Mouse (Mus musculus): ENCODE data around the gene Pde4a. TPM values are rescaled to one million over a fixed set of nuclear protein-coding genes. Genes with fewer than 3 reads are reported as not detected.
"Not testable (repeated sequence)": the region's sequence is repeated elsewhere in the genome, so short reads cannot be mapped to it uniquely, and the experiment has no call there.

The Pde4a gene
- polyA plus RNA-seq, 1 experiment from 2014 or later: 2.8 TPM

GRCm38 (mm10) chr9:21185436-21185835, 19.9 kb downstream of the Pde4a start:
- no peak for TF ChIP-seq CTCF (IDR thresholded peaks at IDR 0.05; ENCODE audit: low read depth)
- 91% methylated on average over 5 of the region's 5 CpGs for WGBS
- peaks cover 2% of the 10 kb centered on the region; the same call in 1 of the 2 replicates for H3K4me1 ChIP-seq (replicated peaks; ENCODE audit: control insufficient read depth, insufficient read depth, low read length)
- no peak overlapping the region for H3K4me3 ChIP-seq (ENCODE audit: low read depth, low read length)
- ATAC-seq: no peak
- no peak overlapping the region for H3K9ac ChIP-seq (ENCODE audit: low read depth, low read length)
- no peaks in the 10 kb centered on the region; the same call in 1 of the 2 replicates for H3K36me3 ChIP-seq (ENCODE audit: control insufficient read depth, insufficient read depth)
- no peak overlapping the region for H3K4me2 ChIP-seq (replicated peaks; ENCODE audit: low read depth)
- H3K27ac ChIP-seq (ENCODE audit: low read depth, low read length): no peak overlapping the region
- no peaks in the 10 kb centered on the region for H3K9me3 ChIP-seq (ENCODE audit: control insufficient read depth)
- no peaks in the 10 kb centered on the region for H3K27me3 ChIP-seq (replicated peaks; ENCODE audit: control insufficient read depth, insufficient read depth, low read length)

GRCm38 (mm10) chr9:21189905-21190304, 24.4 kb downstream of the Pde4a start:
- 49% methylated on average over 7 of the region's 7 CpGs for WGBS
- no peak for ATAC-seq
- H3K9me3 ChIP-seq (ENCODE audit: control insufficient read depth): no peaks in the 10 kb centered on the region
- no peak overlapping the region for H3K27ac ChIP-seq (ENCODE audit: low read depth, low read length)
- peak; percentile 54 for TF ChIP-seq CTCF (IDR thresholded peaks at IDR 0.05; ENCODE audit: low read depth)
- no peak overlapping the region for H3K4me2 ChIP-seq (replicated peaks; ENCODE audit: low read depth)
- H3K9ac ChIP-seq (ENCODE audit: low read depth, low read length): no peak overlapping the region
- no peaks in the 10 kb centered on the region for H3K4me1 ChIP-seq (replicated peaks; ENCODE audit: control insufficient read depth, insufficient read depth, low read length)
- no peaks in the 10 kb centered on the region for H3K27me3 ChIP-seq (replicated peaks; ENCODE audit: control insufficient read depth, insufficient read depth, low read length)
- H3K36me3 ChIP-seq (ENCODE audit: control insufficient read depth, insufficient read depth): peaks cover 3% of the 10 kb centered on the region; the same call in 1 of the 2 replicates
- H3K4me3 ChIP-seq (ENCODE audit: low read depth, low read length): no peak overlapping the region

DNA sequence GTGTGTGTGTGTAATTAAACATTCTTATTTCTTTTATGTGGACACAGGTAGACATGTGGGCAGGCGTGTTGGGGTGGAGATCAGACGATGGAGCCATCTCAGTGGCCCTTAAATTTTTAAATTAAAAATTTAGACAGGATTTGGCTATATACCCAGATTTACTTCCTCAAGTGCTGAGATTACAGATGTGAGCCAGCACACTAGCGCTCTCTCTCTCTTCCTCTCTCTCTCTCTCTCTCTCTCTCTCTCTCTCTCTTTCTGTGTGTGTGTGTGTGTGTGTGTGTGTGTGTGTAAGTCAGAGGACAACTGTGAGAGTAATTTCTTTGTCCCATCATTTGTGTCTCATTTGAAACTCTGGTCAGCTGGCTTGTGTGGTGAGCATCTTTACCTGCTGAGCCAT, 25.2 kb downstream of the Pde4a start:
- 85% methylated on average over 3 of the region's 3 CpGs for WGBS
- Histone ChIP-seq H3K9me3 (ENCODE audit: control insufficient read depth) (no peaks in the 10 kb centered on the region), H3K9ac (ENCODE audit: low read depth, low read length) (no peak overlapping the region), H3K27me3 (replicated peaks; ENCODE audit: control insufficient read depth, insufficient read depth, low read length) (no peaks in the 10 kb centered on the region), H3K36me3 (ENCODE audit: control insufficient read depth, insufficient read depth) (peaks cover 3% of the 10 kb centered on the region; the same call in 1 of the 2 replicates), H3K4me1 (replicated peaks; ENCODE audit: control insufficient read depth, insufficient read depth, low read length) (no peaks in the 10 kb centered on the region), H3K4me2 (replicated peaks; ENCODE audit: low read depth) (no peak overlapping the region), H3K4me3 (ENCODE audit: low read depth, low read length) (no peak overlapping the region), H3K27ac (ENCODE audit: low read depth, low read length) (no peak overlapping the region)
- ATAC-seq: no peak
- TF ChIP-seq CTCF (IDR thresholded peaks at IDR 0.05; ENCODE audit: low read depth): no peak

- Histone ChIP-seq H3K27me3 (replicated peaks; ENCODE audit: control insufficient read depth, insufficient read depth, low read length) (no peaks in the 10 kb centered on the region), H3K9me3 (ENCODE audit: control insufficient read depth) (no peaks in the 10 kb centered on the region), H3K27ac (ENCODE audit: low read depth, low read length) (no peak overlapping the region), H3K36me3 (ENCODE audit: control insufficient read depth, insufficient read depth) (peaks cover 3% of the 10 kb centered on the region; the same call in 1 of the 2 replicates), H3K9ac (ENCODE audit: low read depth, low read length) (no peak overlapping the region), H3K4me3 (ENCODE audit: low read depth, low read length) (no peak overlapping the region), H3K4me1 (replicated peaks; ENCODE audit: control insufficient read depth, insufficient read depth, low read length) (no peaks in the 10 kb centered on the region), H3K4me2 (replicated peaks; ENCODE audit: low read depth) (no peak overlapping the region)
- 81% methylated on average over 3 of the region's 3 CpGs for WGBS
- TF ChIP-seq CTCF (IDR thresholded peaks at IDR 0.05; ENCODE audit: low read depth): no peak
- no peak for ATAC-seq
Observed at GRCm38 (mm10) chr9:21193786-21194185, 28.3 kb downstream of the Pde4a start.

DNA sequence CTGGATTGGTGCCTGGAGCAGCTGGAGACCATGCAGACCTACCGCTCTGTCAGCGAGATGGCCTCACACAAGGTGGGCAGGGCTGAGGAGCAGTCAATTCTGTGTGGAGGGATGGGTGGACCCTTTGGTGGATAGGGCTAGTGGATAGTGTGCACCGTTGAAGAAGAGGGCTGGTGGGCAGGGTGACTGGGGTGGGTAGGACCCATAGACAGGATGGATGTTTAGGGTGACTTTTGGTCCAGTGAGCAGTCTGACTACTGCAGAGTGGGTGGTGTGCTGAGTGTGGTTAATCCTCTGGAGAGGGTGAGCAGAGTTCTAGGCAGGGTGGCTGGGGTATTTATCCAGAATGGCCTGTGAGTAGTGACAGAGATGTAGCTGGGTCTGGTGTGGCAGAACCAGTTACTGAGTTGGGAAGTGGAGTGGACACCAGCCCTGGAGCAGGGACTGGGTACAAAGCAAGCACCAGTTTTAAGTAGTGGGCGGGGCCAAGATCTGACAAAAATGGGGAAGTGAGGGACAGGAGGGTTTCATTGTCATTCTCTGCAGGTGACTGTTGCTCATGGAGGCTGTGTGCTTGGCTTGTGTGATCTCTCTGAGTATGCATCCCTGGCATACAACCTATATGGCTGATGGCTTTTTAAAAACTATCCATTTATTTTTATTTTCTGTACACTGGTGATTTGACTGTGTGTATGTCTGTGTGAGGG, 29.4 kb downstream of the Pde4a start:
- ATAC-seq: no peak
- no peak overlapping the region for H3K4me3 ChIP-seq (ENCODE audit: low read depth, low read length)
- no peak overlapping the region for H3K4me2 ChIP-seq (replicated peaks; ENCODE audit: low read depth)
- H3K9me3 ChIP-seq (ENCODE audit: control insufficient read depth): no peaks in the 10 kb centered on the region
- peaks cover 3% of the 10 kb centered on the region; the same call in 1 of the 2 replicates for H3K36me3 ChIP-seq (ENCODE audit: control insufficient read depth, insufficient read depth)
- H3K27ac ChIP-seq (ENCODE audit: low read depth, low read length): no peak overlapping the region
- 92% methylated on average over 4 of the region's 4 CpGs for WGBS
- H3K27me3 ChIP-seq (replicated peaks; ENCODE audit: control insufficient read depth, insufficient read depth, low read length): no peaks in the 10 kb centered on the region
- TF ChIP-seq CTCF (IDR thresholded peaks at IDR 0.05; ENCODE audit: low read depth): no peak
- no peaks in the 10 kb centered on the region for H3K4me1 ChIP-seq (replicated peaks; ENCODE audit: control insufficient read depth, insufficient read depth, low read length)
- H3K9ac ChIP-seq (ENCODE audit: low read depth, low read length): no peak overlapping the region

DNA sequence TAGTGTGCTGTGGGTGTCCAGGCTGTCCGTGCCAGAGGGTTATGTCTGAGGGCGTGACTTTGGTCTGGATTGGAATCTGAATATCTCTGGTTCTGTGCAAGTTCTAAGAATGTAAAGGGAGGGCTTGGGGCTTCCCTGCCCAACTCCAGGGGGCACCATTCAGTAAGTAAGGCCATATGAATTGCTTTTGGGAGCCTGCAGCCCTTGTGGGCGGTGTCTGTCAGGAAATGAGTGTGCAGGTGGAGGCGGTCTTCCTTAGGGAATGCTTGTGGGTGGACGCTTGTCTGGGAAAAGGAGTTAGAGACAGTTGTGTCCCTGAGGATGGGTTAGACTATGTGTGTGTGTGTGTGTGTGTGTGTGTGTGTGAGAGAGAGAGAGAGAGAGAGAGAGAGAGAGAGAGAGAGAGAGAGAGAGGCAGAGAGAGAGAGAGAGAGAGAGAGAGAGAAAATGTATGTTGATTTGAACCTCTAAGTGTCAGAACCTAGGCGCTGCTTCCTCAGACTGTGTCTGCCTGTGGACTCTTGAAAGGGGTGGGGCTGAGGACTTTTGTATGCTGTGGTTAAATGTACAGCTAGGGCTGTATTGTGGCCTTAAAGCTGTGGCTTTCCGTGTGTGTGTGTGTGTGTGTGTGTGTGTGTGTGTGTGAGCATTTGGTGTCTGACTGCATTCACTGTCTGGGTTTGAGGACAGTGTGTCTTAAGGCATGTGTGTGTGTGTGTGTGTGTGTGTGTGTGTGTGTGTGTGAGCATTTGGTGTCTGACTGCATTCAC, 30.4 kb downstream of the Pde4a start:
- not testable (repeated sequence) for H3K27me3 ChIP-seq (replicated peaks; ENCODE audit: control insufficient read depth, insufficient read depth, low read length); H3K27ac ChIP-seq (ENCODE audit: low read depth, low read length); H3K4me3 ChIP-seq (ENCODE audit: low read depth, low read length); H3K4me1 ChIP-seq (replicated peaks; ENCODE audit: control insufficient read depth, insufficient read depth, low read length); H3K36me3 ChIP-seq (ENCODE audit: control insufficient read depth, insufficient read depth); H3K9me3 ChIP-seq (ENCODE audit: control insufficient read depth); H3K9ac ChIP-seq (ENCODE audit: low read depth, low read length)
- peak; percentile 60 for ATAC-seq
- H3K4me2 ChIP-seq (replicated peaks; ENCODE audit: low read depth): peak overlapping the region; percentile 58; the same call in 1 of the 2 replicates
- WGBS: 47% methylated on average over 7 of the region's 7 CpGs
